8 mouse cellular contexts compared by ENCODE assay signal in the genomic region with DNA sequence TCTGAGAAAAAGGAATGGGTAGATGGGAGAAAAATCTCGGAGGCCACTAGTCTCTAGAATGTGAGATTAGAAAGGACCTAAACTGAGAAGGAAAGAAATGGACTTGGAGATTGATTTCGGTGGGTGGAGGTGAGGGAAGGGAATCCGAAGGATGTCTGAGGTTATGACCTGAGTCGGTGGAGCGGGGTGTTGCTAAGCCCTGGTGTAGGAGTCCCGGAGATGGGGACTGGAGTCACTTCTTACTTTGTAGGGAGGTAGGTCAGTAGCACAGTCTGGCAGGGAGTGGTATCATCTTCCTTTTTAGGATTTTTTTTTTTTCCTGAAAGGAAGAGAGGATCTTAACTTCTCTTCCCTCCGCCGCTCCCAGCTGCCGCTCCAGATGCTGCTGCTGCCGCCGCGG. TPM values are rescaled to one million over a fixed set of nuclear protein-coding genes. Genes with fewer than 3 reads are reported as not detected.
DNase-seq lines count a peak whose midpoint lies in the region; ATAC-seq and TF ChIP-seq lines count a peak whose summit lies in the region.

No protein-coding gene starts in this region.

- peak overlapping the region; percentile 92 for H3K9ac ChIP-seq in kidney, embryonic 14.5 days (ENCODE audit: low read depth, low read length)
- peak overlapping the region; percentile 84 for H3K9ac ChIP-seq in hindbrain, embryonic 15.5 days
- H3K9ac ChIP-seq in midbrain, postnatal 0 days (replicated peaks; ENCODE audit: low read length, poor library complexity, severe bottlenecking) = peak overlapping the region; percentile 91

- H3K27me3 ChIP-seq in kidney, embryonic 14.5 days (ENCODE audit: control insufficient read depth, insufficient read depth, low read length) = peaks cover 45% of the 10 kb centered on the region
- peaks cover 24% of the 10 kb centered on the region for H3K27me3 ChIP-seq in hindbrain, embryonic 15.5 days
- H3K27me3 ChIP-seq in midbrain, postnatal 0 days (ENCODE audit: insufficient read depth, low read length) = peaks cover 7% of the 10 kb centered on the region; the same call in 1 of the 2 replicates

- peak overlapping the region; percentile 84 for H3K4me2 ChIP-seq in kidney, embryonic 14.5 days (replicated peaks; ENCODE audit: low read depth, low read length)
- peak overlapping the region; percentile 93 for H3K4me2 ChIP-seq in hindbrain, embryonic 15.5 days
- H3K4me2 ChIP-seq in midbrain, postnatal 0 days (ENCODE audit: low read depth, low read length, poor library complexity, severe bottlenecking) = peak overlapping the region; percentile 67

- TF ChIP-seq CTCF in bone marrow macrophage, adult 2 months (IDR thresholded peaks at IDR 0.05; ENCODE audit: low read depth, low read length) = no peak
- no peak for TF ChIP-seq CTCF in midbrain, postnatal 0 days (IDR thresholded peaks at IDR 0.05)

- H3K4me1 ChIP-seq in kidney, embryonic 14.5 days (ENCODE audit: control insufficient read depth, insufficient read depth, low read length) = peaks cover 24% of the 10 kb centered on the region
- H3K4me1 ChIP-seq in bone marrow macrophage, adult 2 months (ENCODE audit: control insufficient read depth, insufficient read depth, low read length) = peaks cover 18% of the 10 kb centered on the region
- H3K4me1 ChIP-seq in hindbrain, embryonic 15.5 days (replicated peaks) = peaks cover 57% of the 10 kb centered on the region
- peaks cover 22% of the 10 kb centered on the region; the same call in 1 of the 2 replicates for H3K4me1 ChIP-seq in midbrain, postnatal 0 days (ENCODE audit: insufficient read depth, low read length)

- H3K9me3 ChIP-seq in kidney, embryonic 14.5 days (ENCODE audit: control insufficient read depth, low read length) = no peaks in the 10 kb centered on the region
- no peaks in the 10 kb centered on the region for H3K9me3 ChIP-seq in hindbrain, embryonic 15.5 days
- no peaks in the 10 kb centered on the region for H3K9me3 ChIP-seq in midbrain, postnatal 0 days (ENCODE audit: low read length)

- H3K36me3 ChIP-seq in kidney, embryonic 14.5 days (ENCODE audit: control insufficient read depth, insufficient read depth, low read length) = no peaks in the 10 kb centered on the region
- no peaks in the 10 kb centered on the region for H3K36me3 ChIP-seq in hindbrain, embryonic 15.5 days
- H3K36me3 ChIP-seq in midbrain, postnatal 0 days (ENCODE audit: insufficient read depth, low read length) = no peaks in the 10 kb centered on the region

- no peak overlapping the region for H3K27ac ChIP-seq in kidney, embryonic 14.5 days (ENCODE audit: low read depth, low read length)
- no peak overlapping the region for H3K27ac ChIP-seq in bone marrow macrophage, adult 2 months (ENCODE audit: insufficient read depth, low read depth, low read length)
- H3K27ac ChIP-seq in hindbrain, embryonic 15.5 days (replicated peaks) = peak overlapping the region; percentile 92; the same call in 1 of the 2 replicates
- H3K27ac ChIP-seq in midbrain, postnatal 0 days (ENCODE audit: low read depth, low read length) = peak overlapping the region; percentile 90

- WGBS in kidney, embryonic 14.5 days = 3% methylated on average over 12 of the region's 12 CpGs
- 2% methylated on average over 12 of the region's 12 CpGs for WGBS in hindbrain, embryonic 15.5 days
- 1% methylated on average over 9 of the region's 12 CpGs for WGBS in midbrain, postnatal 0 days

- no peak for DNase-seq in kidney, adult 9 months
- peak; percentile 20 for DNase-seq in midbrain, postnatal 0 days (ENCODE audit: low spot score)
- no peak for DNase-seq in spleen, postnatal 14 days (ENCODE audit: low spot score in 2 of 2)
- DNase-seq in gastrocnemius, adult 18-20 months (ENCODE audit: low spot score) = no peak
- no peak for DNase-seq in cerebellum, adult 11 months

- no peak for ATAC-seq in kidney, embryonic 14.5 days (ENCODE audit: low FRiP score, low TSS enrichment)
- no peak for ATAC-seq in hindbrain, embryonic 15.5 days (ENCODE audit: low FRiP score, low read depth)
- no peak for ATAC-seq in midbrain, postnatal 0 days (ENCODE audit: low FRiP score)

- peak overlapping the region; percentile 79 for H3K4me3 ChIP-seq in kidney, embryonic 14.5 days (ENCODE audit: low read length)
- peak overlapping the region; percentile 69 for H3K4me3 ChIP-seq in bone marrow macrophage, adult 2 months (ENCODE audit: insufficient read depth, low read length)
- H3K4me3 ChIP-seq in hindbrain, embryonic 15.5 days = peak overlapping the region; percentile 79
- H3K4me3 ChIP-seq in midbrain, postnatal 0 days (ENCODE audit: low read depth, low read length) = peak overlapping the region; percentile 78

- no peak for TF ChIP-seq POLR2A in bone marrow macrophage, adult 2 months (IDR thresholded peaks at IDR 0.05; ENCODE audit: borderline replicate concordance, low read depth, low read length)

RNA-seq across cellular contexts. Expression of gene Zfp580, which starts 1.1 kb away (rescaled TPM):
- 43.6 and 56.2 TPM in 2 replicates for polyA plus RNA-seq in kidney, embryonic 14.5 days (2014; fragmentation: Nextera tagmentation; extraction: Ambion mirVana)
- polyA plus RNA-seq in bone marrow macrophage, adult 2 months (2012; ENCODE audit: insufficient read depth, insufficient read length, missing spikeins) = 6.1 and 7.7 TPM in 2 replicates
- 90.6 and 113 TPM in 2 replicates for polyA plus RNA-seq in hindbrain, embryonic 15.5 days (2015; fragmentation: Nextera tagmentation; extraction: Ambion mirVana)
- 55.6 and 77.7 TPM in 2 replicates for total RNA-seq in midbrain, postnatal 0 days (2014; rRNA removed)
- polyA plus RNA-seq in midbrain, postnatal 0 days (2015; fragmentation: Nextera tagmentation; extraction: Ambion mirVana) = 154 and 157 TPM in 2 replicates
- total RNA-seq in gastrocnemius, adult 18-20 months (2021) = 1 to 10 TPM; 2.4 to 3.7 TPM

RNA-seq across cellular contexts. Expression of gene U2af2, which starts 9.5 kb away (rescaled TPM):
- polyA plus RNA-seq in kidney, embryonic 14.5 days (2014; fragmentation: Nextera tagmentation; extraction: Ambion mirVana) = 120 and 148 TPM in 2 replicates
- polyA plus RNA-seq in bone marrow macrophage, adult 2 months (2012; ENCODE audit: insufficient read depth, insufficient read length, missing spikeins) = 151 and 160 TPM in 2 replicates
- 99.8 and 101 TPM in 2 replicates for polyA plus RNA-seq in hindbrain, embryonic 15.5 days (2015; fragmentation: Nextera tagmentation; extraction: Ambion mirVana)
- 157 and 161 TPM in 2 replicates for total RNA-seq in midbrain, postnatal 0 days (2014; rRNA removed)
- polyA plus RNA-seq in midbrain, postnatal 0 days (2015; fragmentation: Nextera tagmentation; extraction: Ambion mirVana) = 74.7 and 78.2 TPM in 2 replicates
- total RNA-seq in gastrocnemius, adult 18-20 months (2021) = 10 to 100 TPM; 39.0 to 49.6 TPM

RNA-seq across cellular contexts. Expression of gene Zfp784, which starts 14.2 kb away (rescaled TPM):
- 3.8 and 5.0 TPM in 2 replicates for polyA plus RNA-seq in kidney, embryonic 14.5 days (2014; fragmentation: Nextera tagmentation; extraction: Ambion mirVana)
- 2.6 and 3.8 TPM in 2 replicates for polyA plus RNA-seq in bone marrow macrophage, adult 2 months (2012; ENCODE audit: insufficient read depth, insufficient read length, missing spikeins)
- 7.8 and 9.3 TPM in 2 replicates for polyA plus RNA-seq in hindbrain, embryonic 15.5 days (2015; fragmentation: Nextera tagmentation; extraction: Ambion mirVana)
- 5.0 and 8.0 TPM in 2 replicates for total RNA-seq in midbrain, postnatal 0 days (2014; rRNA removed)
- 4.3 and 5.4 TPM in 2 replicates for polyA plus RNA-seq in midbrain, postnatal 0 days (2015; fragmentation: Nextera tagmentation; extraction: Ambion mirVana)
- total RNA-seq in gastrocnemius, adult 18-20 months (2021) = 1 to 10 TPM; 2.7 to 2.8 TPM

RNA-seq across cellular contexts. Expression of gene 4632433K11Rik, which starts 18.5 kb away (rescaled TPM):
- polyA plus RNA-seq in kidney, embryonic 14.5 days (2014; fragmentation: Nextera tagmentation; extraction: Ambion mirVana) = not detected in 2 replicates
- not detected in 2 replicates for polyA plus RNA-seq in bone marrow macrophage, adult 2 months (2012; ENCODE audit: insufficient read depth, insufficient read length, missing spikeins)
- not detected in 2 replicates for polyA plus RNA-seq in hindbrain, embryonic 15.5 days (2015; fragmentation: Nextera tagmentation; extraction: Ambion mirVana)
- total RNA-seq in midbrain, postnatal 0 days (2014; rRNA removed) = not detected in 2 replicates
- not detected in 2 replicates for polyA plus RNA-seq in midbrain, postnatal 0 days (2015; fragmentation: Nextera tagmentation; extraction: Ambion mirVana)
- not detected for total RNA-seq in gastrocnemius, adult 18-20 months (2021)

RNA-seq across cellular contexts. Expression of gene Epn1, which starts 27.6 kb away (rescaled TPM):
- 53.2 and 63.8 TPM in 2 replicates for polyA plus RNA-seq in kidney, embryonic 14.5 days (2014; fragmentation: Nextera tagmentation; extraction: Ambion mirVana)
- polyA plus RNA-seq in bone marrow macrophage, adult 2 months (2012; ENCODE audit: insufficient read depth, insufficient read length, missing spikeins) = 198 and 202 TPM in 2 replicates
- polyA plus RNA-seq in hindbrain, embryonic 15.5 days (2015; fragmentation: Nextera tagmentation; extraction: Ambion mirVana) = 105 and 118 TPM in 2 replicates
- 399 and 484 TPM in 2 replicates for total RNA-seq in midbrain, postnatal 0 days (2014; rRNA removed)
- polyA plus RNA-seq in midbrain, postnatal 0 days (2015; fragmentation: Nextera tagmentation; extraction: Ambion mirVana) = 130 and 134 TPM in 2 replicates
- 100 to 1,000 TPM; 161 to 183 TPM for total RNA-seq in gastrocnemius, adult 18-20 months (2021)

Comparison
In these comparisons a context has a peak if more than half of its experiments do, and no peak if none do; other contexts are left out.
1. H3K27ac ChIP-seq: peak in hindbrain, embryonic 15.5 days (single experiment) and midbrain, postnatal 0 days (single experiment); none in kidney, embryonic 14.5 days (single experiment) and bone marrow macrophage, adult 2 months (single experiment).
2. Peak in every context shown above with its lines, with median percentiles within 50 percentile points of each other: H3K4me2 ChIP-seq, H3K4me3 ChIP-seq and H3K9ac ChIP-seq.